Mouse (Mus musculus): ENCODE measurements around the gene Nxt1. TPM values are rescaled to one million over a fixed set of nuclear protein-coding genes. Genes with fewer than 3 reads are reported as not detected.

Gene Nxt1
- total RNA-seq (2021) = 10 to 100 TPM; 11.2 to 16.0 TPM

DNA sequence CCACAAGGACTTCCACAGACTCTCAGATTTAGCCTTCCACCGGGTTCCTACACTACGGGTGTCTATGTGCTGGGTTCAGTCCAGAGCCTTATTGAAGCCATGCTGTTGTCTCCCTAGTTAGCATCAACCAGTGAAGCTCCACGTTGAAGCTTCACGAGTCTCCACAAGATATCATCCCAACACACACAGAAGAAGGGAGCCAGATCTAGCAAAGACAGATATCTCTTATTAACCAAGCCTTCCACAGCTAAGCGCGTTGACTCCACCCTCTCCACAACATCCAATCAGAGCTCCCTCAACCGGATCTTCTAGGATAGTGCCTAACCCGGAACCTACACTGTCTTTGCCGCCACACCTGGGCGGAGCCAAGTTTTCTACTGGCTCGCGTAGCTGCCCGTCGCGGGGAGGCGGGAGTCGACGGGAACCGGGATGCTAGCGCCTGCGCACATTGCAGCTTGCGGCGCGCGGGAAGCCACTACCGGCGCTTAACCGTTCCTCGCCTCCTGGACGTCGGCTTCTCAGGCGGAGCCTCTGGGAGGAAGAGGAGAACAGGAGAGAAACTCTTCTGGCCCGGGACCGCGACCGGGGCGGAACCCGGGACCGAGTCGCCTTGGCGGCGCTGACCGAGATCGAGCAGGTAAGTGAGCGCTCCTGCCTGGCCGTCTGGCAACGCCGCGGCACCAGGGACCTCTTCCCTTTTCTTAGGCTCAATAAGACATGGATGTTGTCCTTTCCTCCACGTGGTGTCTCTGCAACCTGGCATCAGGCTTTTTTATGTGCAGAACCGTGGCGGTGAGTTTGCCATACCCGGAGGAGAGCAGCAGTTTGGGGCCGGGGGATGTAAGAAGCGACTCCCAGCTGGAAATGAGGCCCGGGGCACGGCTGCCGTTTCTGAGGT is at the start of gene Nxt1:
TSS of gene Nxt1 (plus strand) at position 403 of the 898 bp plus-strand sequence.
- DNase-seq (ENCODE audit: extremely low spot score in 1 of 2, low spot score in 1 of 2) = peak; percentile 99

DNA sequence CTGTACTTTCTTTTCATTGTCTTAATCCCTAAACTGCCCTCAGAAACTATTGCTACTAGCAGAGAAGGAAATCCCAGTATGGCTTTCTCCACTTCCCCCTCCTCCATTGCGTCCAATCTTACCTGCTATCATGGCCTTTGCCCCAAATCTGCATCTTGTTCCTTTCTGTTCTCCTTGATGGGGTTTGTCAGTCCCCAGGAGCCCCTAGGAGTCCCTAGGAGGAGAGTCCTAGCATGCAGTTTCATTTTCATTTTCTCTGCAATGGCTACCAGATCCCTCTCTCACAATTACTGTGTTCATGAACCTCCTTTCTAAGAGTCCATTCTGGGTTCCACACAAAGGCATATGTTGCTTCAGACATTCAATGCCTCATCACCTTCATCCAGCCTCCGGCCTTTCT is 49.3 kb upstream of the Nxt1 start:
- DNase-seq (ENCODE audit: extremely low spot score in 1 of 2, low spot score in 1 of 2) = no peak

DNA sequence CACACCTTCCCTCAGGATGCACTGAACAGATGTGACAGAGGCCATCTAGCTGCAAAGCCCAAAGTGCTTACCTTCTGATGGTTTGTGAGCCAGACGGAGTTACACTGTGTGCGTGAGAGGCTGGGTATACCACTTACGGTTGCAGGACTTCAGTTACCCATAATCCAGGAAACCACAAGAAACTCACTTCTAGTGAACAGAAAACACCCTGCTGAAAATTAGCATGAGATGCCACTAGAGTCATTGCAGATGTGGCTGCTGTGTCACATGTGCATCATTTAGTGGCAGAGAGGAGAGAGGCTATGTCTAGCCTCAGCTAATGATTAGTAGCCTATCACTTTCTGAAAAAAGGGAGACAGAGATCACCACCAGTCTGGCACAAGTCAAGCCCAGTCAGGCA is 47.9 kb upstream of the Nxt1 start:
- no peak for DNase-seq (ENCODE audit: extremely low spot score in 1 of 2, low spot score in 1 of 2)

DNA sequence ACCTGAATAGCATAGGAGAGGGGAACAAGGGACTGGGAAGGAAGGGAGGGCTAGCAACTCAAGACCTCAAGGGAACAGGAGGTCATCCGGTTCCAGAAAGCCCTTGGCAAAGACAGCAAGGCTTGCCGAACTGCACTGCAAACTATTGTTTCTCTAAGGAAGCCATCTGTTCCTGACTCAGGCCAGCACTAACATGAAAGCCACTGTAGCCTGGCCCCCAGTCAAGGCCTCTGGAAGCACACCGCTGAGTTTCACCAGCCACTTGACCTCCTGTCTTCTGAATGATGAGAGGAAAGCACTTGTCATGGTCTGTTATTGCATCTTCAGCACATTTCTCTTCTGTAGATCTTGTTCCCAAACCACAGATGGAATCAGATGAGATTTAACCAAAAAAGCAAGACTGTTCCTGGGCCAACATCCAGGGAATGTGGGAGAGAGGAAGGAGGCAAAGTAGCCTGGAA is 45.4 kb upstream of the Nxt1 start:
- DNase-seq (ENCODE audit: extremely low spot score in 1 of 2, low spot score in 1 of 2) = no peak

DNA sequence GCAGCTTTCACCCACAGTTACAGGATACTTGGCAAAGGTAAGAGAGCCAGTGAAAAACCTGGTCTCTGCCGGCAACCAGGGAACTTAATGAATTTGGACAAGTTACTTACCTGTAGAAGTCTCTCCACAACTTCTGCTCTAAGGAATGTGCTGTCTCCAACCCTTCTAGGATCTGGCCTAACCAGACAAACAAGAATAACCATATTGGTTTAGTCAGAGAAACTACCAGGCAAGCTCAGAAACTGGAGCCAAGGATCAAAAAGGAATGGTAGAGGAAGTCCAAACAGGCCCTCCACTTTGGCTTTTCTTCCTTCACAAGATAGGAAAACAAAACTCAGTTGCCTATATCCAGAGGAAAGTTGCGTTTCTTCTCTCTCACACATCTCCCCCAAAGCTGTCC is 41.4 kb upstream of the Nxt1 start:
- no peak for DNase-seq (ENCODE audit: extremely low spot score in 1 of 2, low spot score in 1 of 2)

DNA sequence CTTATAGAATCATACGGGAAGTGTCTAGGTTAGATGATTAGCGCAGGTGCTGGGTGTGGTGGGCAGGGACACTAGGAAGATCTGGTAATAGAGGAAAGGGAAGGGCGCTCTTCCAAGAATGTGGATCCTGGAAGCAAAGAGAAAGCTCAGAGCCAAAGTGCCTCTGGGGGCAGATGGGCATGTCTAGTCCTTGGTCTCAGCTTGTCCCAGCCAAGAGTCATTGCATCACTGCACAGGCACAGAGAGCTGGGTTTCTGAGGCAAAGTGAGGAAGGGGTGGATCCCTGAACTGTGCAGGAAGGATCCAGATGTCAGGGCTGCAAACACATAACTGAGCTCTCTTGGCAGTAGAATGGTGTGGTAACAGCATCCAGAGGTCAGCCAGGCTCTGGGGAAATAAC is 40.8 kb upstream of the Nxt1 start:
- no peak for DNase-seq (ENCODE audit: extremely low spot score in 1 of 2, low spot score in 1 of 2)

DNA sequence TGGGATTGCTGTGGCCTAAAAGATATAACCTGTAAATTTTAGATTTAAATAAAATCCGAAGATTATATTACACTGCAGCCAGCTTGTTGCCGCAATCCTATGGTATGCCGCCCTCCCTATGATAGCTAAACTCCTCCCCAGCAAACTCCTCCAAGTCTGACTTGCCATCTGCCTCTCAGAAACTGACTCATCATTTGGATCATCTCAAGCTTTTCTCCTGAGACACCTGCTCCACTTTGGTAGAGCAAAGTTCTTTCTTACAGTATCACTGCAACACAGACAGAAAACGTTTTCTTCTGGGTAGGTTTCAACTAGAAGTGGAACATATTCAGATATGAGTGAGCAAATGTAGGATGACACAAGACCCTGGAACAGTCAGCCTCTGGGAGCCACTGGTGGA is 37.9 kb upstream of the Nxt1 start:
- DNase-seq (ENCODE audit: extremely low spot score in 1 of 2, low spot score in 1 of 2) = no peak

DNA sequence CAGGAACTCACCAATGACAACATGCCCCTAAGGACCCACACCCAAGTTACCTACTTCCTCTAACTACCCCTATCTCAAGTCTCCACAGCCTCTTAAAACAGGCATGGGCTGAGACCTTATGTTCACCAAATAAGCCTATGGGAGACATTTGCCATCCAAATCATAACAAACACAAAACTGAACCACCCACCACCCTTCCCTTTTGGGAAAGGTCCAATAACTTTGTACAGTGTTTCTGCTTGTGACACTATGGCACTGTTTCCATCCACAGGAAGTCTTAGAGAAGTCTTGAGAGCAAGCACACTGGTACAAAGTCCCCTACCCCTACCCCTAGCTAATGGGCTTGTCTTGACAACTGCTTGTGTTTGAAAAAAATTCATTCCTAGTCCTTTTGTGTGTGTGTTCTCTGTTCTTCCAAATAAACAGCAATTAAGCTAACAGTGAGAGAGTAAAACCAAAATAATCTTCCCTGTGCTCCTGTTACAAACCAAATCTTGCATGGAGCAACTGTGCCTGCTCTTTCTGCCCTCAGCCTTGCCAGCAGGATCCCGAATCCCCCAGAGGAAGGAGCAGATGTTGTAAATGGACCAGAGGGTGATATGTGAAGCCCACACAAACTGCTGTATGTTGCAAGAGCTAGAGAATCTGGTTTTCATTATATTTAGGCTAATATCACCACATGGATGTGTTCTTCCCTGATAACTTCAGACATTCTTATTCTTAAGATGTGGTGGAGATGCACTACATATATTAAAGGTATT is 29.6 kb upstream of the Nxt1 start:
- no peak for DNase-seq (ENCODE audit: extremely low spot score in 1 of 2, low spot score in 1 of 2)

DNA sequence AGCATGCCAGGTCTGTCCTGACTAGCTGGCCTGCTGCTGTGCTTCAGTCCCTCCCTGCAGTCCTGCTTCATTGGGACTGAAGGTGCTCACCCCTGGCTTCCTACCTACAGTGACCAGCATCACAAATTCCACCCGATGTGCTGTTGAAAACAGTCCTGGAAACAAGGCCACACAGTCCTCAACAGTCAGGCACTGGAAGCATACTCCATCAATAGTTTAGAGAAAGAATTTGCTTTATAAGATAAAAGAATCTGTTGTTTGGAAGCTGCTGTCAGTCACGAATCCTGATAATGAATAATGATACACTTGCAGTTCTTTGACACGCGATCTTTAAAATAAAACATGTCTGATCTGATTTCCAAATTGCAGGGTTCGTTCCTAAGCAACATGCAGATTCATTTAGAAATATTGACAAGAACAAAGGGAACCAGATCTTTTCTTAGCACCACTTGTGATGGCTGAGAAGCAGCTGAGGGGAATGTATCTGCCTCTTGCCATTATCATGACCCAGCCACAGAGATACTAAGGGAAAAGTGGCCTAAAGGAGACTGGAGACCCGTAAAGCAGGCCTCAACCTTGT is 27.9 kb upstream of the Nxt1 start:
- DNase-seq (ENCODE audit: extremely low spot score in 1 of 2, low spot score in 1 of 2) = no peak

DNA sequence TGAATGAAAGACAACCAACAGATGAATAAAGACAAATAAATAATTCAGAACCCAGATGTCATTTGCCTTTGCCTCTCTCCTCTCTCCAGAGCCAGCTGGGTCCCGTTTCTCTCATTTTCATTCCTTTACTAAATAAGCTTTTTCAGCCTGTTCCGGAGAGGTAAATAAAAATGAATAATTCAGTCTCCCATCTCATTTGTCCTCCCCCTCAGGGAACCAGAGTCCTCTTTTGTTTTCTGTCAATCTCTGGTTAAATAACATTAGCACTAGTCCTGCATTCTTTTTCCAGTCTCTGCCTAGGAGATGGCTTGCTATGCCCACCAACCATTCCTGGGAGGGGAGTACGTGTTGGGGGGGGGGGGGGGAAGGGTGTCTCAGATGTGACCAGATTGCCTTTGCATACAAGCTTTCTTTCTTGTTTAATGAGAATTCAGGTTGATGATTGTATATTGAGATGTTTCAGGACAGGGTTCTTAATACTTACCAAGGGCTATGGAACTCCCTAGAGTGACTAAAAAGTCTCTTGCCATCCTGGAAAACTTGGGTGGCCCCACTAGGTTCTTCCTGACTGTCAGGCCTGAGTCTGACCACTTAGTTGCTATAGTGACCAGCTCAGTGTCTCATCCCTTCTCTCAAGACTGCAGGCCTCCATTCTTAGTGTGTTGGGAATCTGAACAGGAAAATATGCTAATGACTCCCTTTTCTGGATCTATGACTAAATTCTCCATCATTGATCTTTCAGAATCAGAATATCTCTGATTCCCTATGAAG is 21.6 kb upstream of the Nxt1 start:
- no peak for DNase-seq (ENCODE audit: extremely low spot score in 1 of 2, low spot score in 1 of 2)

DNA sequence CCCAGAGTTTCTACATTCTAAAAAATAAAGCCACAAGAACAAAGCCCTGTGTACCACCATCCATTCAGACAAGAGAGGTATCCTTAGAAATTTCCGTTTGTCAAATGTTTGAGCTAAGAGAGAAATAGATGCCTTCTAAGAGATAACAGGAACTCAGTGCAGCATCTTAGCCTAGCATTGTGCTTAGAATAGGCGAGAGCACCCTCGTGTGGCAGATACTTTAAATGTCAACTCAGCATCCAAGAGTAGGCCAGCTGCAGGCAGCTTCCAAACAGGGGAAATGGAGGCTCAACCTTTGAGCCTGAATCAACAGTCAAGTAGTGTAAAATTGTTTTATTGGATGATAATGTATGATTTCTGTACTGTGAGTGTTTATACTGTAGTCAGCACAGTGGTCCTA is 17.4 kb upstream of the Nxt1 start:
- DNase-seq (ENCODE audit: extremely low spot score in 1 of 2, low spot score in 1 of 2) = peak; percentile 45 to 75

DNA sequence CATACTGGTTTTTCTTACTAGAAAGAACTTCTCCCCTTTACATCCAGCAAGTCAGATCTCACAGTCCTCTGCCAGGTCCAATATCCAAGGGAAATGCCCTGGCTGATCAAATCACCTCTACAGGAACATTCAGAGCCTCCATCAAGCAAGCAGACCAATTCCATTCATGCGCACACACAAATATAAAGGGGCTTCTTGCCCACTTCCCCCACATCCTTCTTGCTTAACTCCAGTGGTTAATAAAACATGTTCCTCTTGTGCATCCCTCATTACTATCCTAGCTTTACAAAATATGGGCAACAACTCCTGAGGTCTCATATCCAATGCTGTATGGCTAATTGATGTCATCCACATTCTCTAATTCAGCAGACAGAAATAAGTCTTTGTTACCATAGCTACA is 8.9 kb upstream of the Nxt1 start:
- DNase-seq (ENCODE audit: extremely low spot score in 1 of 2, low spot score in 1 of 2) = no peak

DNA sequence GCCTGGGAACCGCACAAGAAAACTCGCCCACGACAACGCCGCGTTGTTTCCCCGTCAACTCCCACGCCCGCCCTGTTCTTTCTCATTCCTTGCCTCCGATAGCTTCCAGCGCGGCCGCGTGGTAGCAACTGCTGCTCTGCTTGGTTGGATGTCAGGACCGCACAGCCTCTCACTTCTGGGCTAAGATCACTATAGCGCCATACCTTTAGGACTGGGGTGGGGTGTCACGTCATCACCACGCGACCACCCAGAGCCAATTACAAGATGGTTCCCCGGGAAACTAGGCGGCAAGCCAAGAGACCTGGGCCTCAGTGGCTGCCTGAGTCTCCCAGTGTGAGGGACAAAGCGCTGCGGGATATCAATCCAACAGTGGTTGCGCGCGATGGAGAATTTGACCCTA is 5.4 kb downstream of the Nxt1 start:
- DNase-seq (ENCODE audit: extremely low spot score in 1 of 2, low spot score in 1 of 2) = peak; percentile 74 to 78

DNA sequence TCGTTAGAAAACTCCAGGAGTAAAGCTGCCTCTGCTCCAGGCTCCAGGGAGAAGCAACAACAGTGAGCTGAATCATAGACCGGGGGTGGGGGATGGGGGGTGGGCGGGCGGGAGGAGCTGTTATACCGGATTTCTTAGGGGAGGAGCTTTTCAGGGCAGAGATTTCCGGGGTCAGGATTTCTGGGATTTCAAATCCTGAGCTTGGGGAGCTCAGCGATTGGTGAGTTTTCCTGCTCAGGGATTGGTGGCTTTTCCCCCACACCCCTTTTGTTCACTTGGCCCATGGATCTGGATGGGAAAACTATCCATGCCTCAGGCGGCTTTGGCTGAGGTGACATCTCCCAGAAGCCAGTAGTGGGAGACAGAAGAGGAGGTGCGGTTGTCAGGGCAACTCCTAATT is 6.9 kb downstream of the Nxt1 start:
- DNase-seq (ENCODE audit: extremely low spot score in 1 of 2, low spot score in 1 of 2) = peak in 1 of 2 experiments; percentile 19

DNA sequence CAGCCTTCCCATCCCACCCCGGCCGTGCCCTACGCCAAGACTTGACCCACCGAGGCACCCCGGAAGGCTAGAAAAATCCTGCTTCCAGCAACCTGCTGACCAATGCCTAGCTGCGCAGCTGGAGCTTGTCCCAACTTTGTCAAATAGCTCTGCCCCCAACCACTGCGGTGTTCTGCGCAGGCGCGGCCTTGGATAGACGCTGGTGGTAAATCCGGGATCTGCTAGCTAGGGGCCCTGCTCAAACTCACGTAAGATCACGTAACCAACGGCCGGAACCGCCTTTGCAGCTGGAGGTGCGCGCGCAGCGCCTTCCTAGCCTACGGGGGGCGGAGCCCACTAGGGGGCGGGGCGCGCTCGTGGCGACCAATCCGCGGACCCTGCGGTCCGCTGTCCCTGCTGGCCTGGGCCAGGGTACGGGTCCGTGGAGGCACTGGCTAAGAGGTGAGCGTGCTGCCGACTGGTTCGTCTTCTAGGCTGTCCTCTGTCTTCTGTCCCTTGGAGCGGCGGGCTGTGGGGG is 8.4 kb downstream of the Nxt1 start, which contains the start of gene Gzf1:
TSS of gene Gzf1 (plus strand) at position 249 of the 517 bp plus-strand sequence.
- peak; percentile 98 for DNase-seq (ENCODE audit: extremely low spot score in 1 of 2, low spot score in 1 of 2)

DNA sequence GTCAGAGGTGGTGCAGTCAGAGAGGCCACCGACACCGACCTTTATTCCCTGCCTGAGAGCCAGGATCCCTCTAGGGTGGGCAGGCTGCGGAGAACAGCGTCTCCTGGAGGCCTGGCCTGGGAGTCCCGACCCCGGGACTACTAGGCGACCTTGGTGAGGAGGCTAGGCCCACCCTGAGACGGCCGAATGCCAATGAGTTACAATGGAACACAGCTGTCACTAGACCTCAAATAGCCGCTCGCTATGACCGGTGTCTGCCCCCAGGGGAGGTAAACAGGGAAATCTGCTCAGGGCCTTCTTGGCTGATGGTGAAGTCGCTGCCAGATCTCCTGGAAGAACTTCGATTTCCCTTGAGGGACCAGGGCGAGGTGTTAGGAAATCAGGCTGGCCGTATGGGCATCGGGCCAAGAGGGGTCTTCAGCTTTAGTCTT is 9.1 kb downstream of the Nxt1 start:
- peak in 1 of 2 experiments; percentile 38 for DNase-seq (ENCODE audit: extremely low spot score in 1 of 2, low spot score in 1 of 2)

DNA sequence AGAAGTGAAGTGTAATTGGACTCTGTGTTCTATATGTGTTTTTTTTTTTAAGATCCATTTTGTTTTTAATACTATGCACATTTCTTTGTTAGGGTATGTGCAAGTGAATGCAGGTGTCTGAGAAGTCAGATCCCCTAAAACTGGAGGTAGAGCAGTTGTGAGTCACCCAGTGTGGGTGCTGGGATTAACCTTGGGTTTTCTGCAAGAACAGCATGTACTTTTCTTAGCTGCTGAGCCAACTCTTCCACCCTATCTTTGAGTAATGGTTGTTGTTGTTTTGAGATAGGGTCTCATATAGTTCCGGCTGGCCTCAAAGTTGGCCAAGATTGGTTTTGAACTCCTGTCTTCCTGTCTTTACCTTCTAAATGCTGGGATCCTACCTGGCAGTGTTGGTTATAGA is 10.6 kb downstream of the Nxt1 start:
- no peak for DNase-seq (ENCODE audit: extremely low spot score in 1 of 2, low spot score in 1 of 2)

DNA sequence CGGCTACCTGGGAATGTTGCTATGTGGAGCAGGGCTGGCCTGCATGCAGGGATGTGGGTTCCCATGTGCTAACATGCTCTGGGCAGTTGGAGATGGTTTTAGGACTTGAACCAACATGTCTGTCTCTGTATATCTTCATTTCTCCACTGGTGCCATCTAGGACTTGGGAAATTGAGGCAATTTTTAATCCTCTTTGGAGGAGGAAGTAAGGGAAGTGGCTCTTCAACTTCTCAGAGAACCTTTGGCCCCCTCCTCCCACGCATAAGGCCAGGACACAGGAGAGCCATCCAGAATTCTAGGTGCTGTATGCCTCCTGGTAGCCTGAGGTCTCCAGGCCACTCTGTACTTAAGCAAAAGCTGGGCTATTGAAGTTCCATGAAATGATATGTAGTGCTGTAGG is 12.6 kb downstream of the Nxt1 start:
- DNase-seq (ENCODE audit: extremely low spot score in 1 of 2, low spot score in 1 of 2) = no peak

DNA sequence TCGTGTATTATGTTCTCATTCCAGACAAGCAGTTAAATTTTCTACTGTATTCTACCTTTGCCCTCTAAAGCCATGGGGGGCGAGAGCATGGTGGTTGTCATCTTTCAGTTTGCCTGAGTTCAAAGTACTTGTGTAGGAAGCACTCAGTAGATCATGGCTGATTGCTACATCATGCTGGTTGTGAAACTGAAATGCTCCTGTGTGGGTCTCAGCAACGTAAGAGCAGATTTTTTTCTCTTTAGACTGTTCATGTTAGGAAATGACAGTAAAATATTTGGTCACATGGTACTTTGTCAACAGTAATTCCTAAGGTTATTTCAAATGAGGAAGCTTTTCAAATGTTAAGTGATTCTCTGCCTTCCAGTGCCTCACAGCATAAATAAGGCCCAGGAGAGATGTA is 13.3 kb downstream of the Nxt1 start:
- no peak for DNase-seq (ENCODE audit: extremely low spot score in 1 of 2, low spot score in 1 of 2)

DNA sequence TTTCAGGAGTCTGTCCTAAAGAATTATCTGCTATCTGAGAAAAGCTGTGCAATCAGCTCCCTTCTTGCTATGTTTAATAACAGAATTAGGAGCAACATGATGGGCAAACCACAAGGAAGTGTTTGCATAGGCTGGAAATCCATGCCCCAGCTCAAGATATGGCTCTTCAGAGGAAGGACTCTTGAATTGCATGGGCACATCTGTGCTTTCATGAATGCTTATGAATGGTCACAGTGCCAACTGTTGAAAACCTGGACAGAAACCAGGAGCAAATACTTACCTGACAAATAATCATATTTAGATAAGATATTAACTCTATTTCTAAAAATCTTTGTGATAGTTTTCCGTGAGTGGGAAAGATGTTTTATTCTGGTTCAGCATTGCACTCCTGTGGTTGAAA is 14.5 kb downstream of the Nxt1 start:
- no peak for DNase-seq (ENCODE audit: extremely low spot score in 1 of 2, low spot score in 1 of 2)

All from layer of hippocampus, postnatal 25 days (tissue).